Mouse (Mus musculus) liver, postnatal 0 days (tissue): ENCODE measurements around the gene Fkbp15.

Experiments used
- CTCF ChIP-seq: sonication (generic); IDR thresholded peaks from 2 replicates; pipeline ENCODE4 v1.5.1; 2016; ENCODE audit warnings: antibody characterized with exemption, low read depth
- EP300 ChIP-seq: IDR thresholded peaks from 2 replicates; pipeline ENCODE4 v1.6.1; 2016; ENCODE audit warnings: antibody characterized with exemption, low read depth, mild to moderate bottlenecking

GRCm38 (mm10) chr4:62384159-62384558 is 23.8 kb upstream of the Fkbp15 start:
- TF ChIP-seq CTCF (0 out of 2 replicates have a peak, but pooled peaks have one; percentile 7), EP300 (no peak)
